Mouse (Mus musculus) adrenal gland, postnatal 0 days (tissue): Measurements from ENCODE around the gene Pccb. TPM values are rescaled to one million over a fixed set of nuclear protein-coding genes. Genes with fewer than 3 reads are reported as not detected.

Experiments
- polyA plus RNA-seq: library from polyadenylated mRNA; unstranded; fragments of >200 nt; fragmentation: Nextera tagmentation; extraction: Ambion mirVana; gene quantifications from 2 replicates; pipeline ENCODE4 v1.2.1, GENCODE M21; 2015

The Pccb gene
- polyA plus RNA-seq: 25.5 and 44.6 TPM in 2 replicates

DNA sequence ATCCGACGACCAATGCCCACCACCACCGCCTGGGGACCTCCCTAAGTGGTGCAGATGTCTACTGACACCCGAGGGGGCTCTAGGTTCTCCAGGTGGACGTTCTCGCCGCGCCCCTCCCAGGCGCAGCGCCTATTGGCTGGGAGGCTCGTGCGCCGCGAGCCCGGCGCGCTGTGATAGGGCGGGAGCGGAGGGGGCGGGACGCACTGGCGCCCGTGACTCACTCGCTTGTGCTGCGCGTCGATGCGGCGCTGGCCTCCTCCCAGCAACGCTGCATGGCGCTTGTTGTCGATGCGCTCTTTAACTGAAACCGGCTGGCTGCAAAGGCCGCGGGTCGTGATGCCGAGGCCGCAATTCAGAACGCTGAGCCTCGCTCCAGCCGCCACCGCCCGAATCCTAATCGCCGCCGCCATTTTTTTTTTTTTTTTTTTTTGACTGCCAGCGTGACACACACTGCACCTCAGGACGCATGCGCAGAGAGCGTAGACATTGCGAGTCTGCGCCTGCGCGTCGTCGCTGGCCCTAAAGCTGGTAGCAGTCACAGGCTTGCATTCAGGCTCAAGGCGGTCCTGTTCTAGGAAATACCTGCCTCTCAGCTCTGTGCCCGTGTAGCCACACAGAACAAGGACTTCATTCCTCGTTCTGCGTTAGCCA is at the start of gene Pccb:
Pccb (minus strand) TSS at position 451 of the 651 bp plus-strand sequence.

DNA sequence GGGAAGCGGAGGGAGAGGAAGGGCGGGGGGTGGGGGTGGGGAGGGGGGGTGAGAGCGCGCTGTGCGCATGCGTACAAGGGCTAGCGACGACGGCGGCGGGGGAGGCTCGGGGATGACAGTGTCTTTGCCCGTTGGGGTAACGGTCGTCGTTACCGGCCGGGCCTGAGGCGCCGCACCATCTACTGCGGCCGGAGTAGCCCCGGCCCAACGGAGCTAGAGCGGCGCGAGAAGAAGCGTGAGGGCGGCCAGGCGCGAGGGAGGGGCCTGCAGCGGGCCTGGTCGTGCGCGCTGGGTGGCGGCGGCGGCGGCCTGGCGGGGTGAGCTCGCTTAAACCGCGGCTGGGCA is 39.3 kb upstream of the Pccb start, which contains the start of gene Msl2:
Msl2 (plus strand) TSS at position 115 of the 345 bp plus-strand sequence.

Other genes starting within 250 kb of the Pccb start
- 3.2 and 4.1 TPM in 2 replicates for gene Msl2, start 39.2 kb upstream of the Pccb start, polyA plus RNA-seq
- gene Ppp2r3a, start 216.9 kb upstream of the Pccb start, polyA plus RNA-seq: 5.7 and 8.0 TPM in 2 replicates